Mouse (Mus musculus) stomach, postnatal 0 days (tissue): ENCODE measurements around the gene Tpi1. TPM values are rescaled to one million over a fixed set of nuclear protein-coding genes. Genes with fewer than 3 reads are reported as not detected.

Source experiments
- ATAC-seq: fragments of 200-750 bp; cut with Nextera tagmentation; 2 replicates; pipeline ENCODE4 v1.8.0; 2017; ENCODE audit not compliant: low FRiP score, low TSS enrichment
- DNase-seq: peaks from one replicate; pipeline ENCODE4 v3.0.0-alpha.2; 2016; ENCODE audit warnings: low spot score
- H3K27ac ChIP-seq: fragments of 300-500 bp; sonication (generic); replicated peaks from 2 replicates; pipeline ENCODE4 v1.5.1; 2014; ENCODE audit warnings: mild to moderate bottlenecking, control low read depth
- H3K27me3 ChIP-seq: fragments of 300-500 bp; sonication (generic); 2 replicates; pipeline ENCODE4 v1.6.1; 2014; ENCODE audit warnings: low read length; ENCODE audit not compliant: control insufficient read depth, insufficient read depth
- H3K36me3 ChIP-seq: fragments of 300-500 bp; sonication (generic); 2 replicates; pipeline ENCODE4 v1.6.1; 2014; ENCODE audit warnings: low read length, mixed read lengths; ENCODE audit not compliant: control insufficient read depth, insufficient read depth
- H3K4me1 ChIP-seq: fragments of 300-500 bp; sonication (generic); replicated peaks from 2 replicates; pipeline ENCODE4 v1.6.1; 2014; ENCODE audit warnings: antibody characterized with exemption; ENCODE audit not compliant: control insufficient read depth, insufficient read depth
- H3K4me2 ChIP-seq: fragments of 300-500 bp; sonication (generic); replicated peaks from 2 replicates; pipeline ENCODE4 v1.6.1; 2014; ENCODE audit warnings: low read depth, mild to moderate bottlenecking, control low read depth, moderate library complexity
- H3K4me3 ChIP-seq: fragments of 300-500 bp; sonication (generic); 2 replicates; pipeline ENCODE4 v1.5.1; 2014; ENCODE audit warnings: low read depth, low read length, control low read depth
- H3K9ac ChIP-seq: fragments of 300-500 bp; sonication (generic); 2 replicates; pipeline ENCODE4 v1.6.1; 2014; ENCODE audit warnings: mild to moderate bottlenecking, low read length, control low read depth, mixed read lengths
- H3K9me3 ChIP-seq: fragments of 300-500 bp; sonication (generic); 2 replicates; pipeline ENCODE4 v1.6.1; 2016; ENCODE audit warnings: low read length; ENCODE audit not compliant: control insufficient read depth
- CTCF ChIP-seq: IDR thresholded peaks from 2 replicates; pipeline ENCODE4 v1.5.1; 2016; ENCODE audit warnings: antibody characterized with exemption, low read depth, mild to moderate bottlenecking, moderate library complexity
- EP300 ChIP-seq: optimal IDR thresholded peaks from 2 replicates; pipeline ENCODE3; 2016; ENCODE audit warnings: antibody characterized with exemption
- WGBS: fragments of 180-500 bp; shearing (Covaris S2); extraction: QIAGEN DNeasy Blood & Tissue Kit; methylation state at CpG from one replicate; pipeline ENCODE4 v1.1.7; 2014; 5-methylcytosine and 5-hydroxymethylcytosine counted together
- polyA plus RNA-seq: library from polyadenylated mRNA; unstranded; fragments of >200 nt; fragmentation: Nextera tagmentation; extraction: Ambion mirVana; gene quantifications from 2 replicates; pipeline ENCODE4 v1.2.1, GENCODE M21; 2015

Tpi1 gene
- polyA plus RNA-seq, 1 experiment from 2014 or later: 465 TPM

- no peak overlapping the region for H3K4me2 ChIP-seq
- no peaks in the 10 kb centered on the region for H3K4me1 ChIP-seq
- no peak overlapping the region for H3K27ac ChIP-seq
- ATAC-seq: no peak
- no peaks in the 10 kb centered on the region for H3K36me3 ChIP-seq
- no peak for DNase-seq
- no peak overlapping the region for H3K9ac ChIP-seq
- no peaks in the 10 kb centered on the region for H3K9me3 ChIP-seq
- no peaks in the 10 kb centered on the region; the same call in 1 of the 2 replicates for H3K27me3 ChIP-seq
- no peak overlapping the region for H3K4me3 ChIP-seq
- 84% methylated on average over 7 of the region's 7 CpGs for WGBS
- TF ChIP-seq EP300: no peak
- no peak for TF ChIP-seq CTCF
These were observed 33.2 kb downstream of the Tpi1 start for GRCm38 (mm10) chr6:124780917-124781316.

GRCm38 (mm10) chr6:124779984-124780416 is 34.1 kb downstream of the Tpi1 start:
- DNase-seq (no peak), ATAC-seq (no peak)
- Histone ChIP-seq H3K4me1 (no peaks in the 10 kb centered on the region), H3K9me3 (no peaks in the 10 kb centered on the region), H3K9ac (peak overlapping the region; percentile 45; the same call in 1 of the 2 replicates), H3K27ac (no peak overlapping the region), H3K4me2 (peak overlapping the region; percentile 58), H3K4me3 (peak overlapping the region; percentile 33), H3K27me3 (no peaks in the 10 kb centered on the region; the same call in 1 of the 2 replicates), H3K36me3 (no peaks in the 10 kb centered on the region)
- WGBS: 7% methylated on average over 10 of the region's 10 CpGs
- TF ChIP-seq EP300 (no peak), CTCF (no peak)

- peak within 1 kb of the TSS; percentile 58 for H3K4me2 ChIP-seq
- no peak for TF ChIP-seq EP300
- no peak for TF ChIP-seq CTCF
- 2% methylated on average over 23 of the region's 23 CpGs for WGBS
- peak within 1 kb of the TSS; percentile 33 for H3K4me3 ChIP-seq
- no peak within 1 kb of the TSS for H3K27ac ChIP-seq
- no peak for DNase-seq
- no peaks in the 10 kb centered on the region for H3K9me3 ChIP-seq
- H3K9ac ChIP-seq: peak within 1 kb of the TSS; percentile 45; the same call in 1 of the 2 replicates
- H3K27me3 ChIP-seq: no peaks in the 10 kb centered on the region; the same call in 1 of the 2 replicates
- peak; percentile 34 for ATAC-seq
- H3K36me3 ChIP-seq: no peaks in the 10 kb centered on the region
- H3K4me1 ChIP-seq: no peaks in the 10 kb centered on the region
These were observed 34.7 kb downstream of the Tpi1 start, which contains the start of gene Lrrc23 for GRCm38 (mm10) chr6:124779222-124779983. Gene Lrrc23 (minus strand): TSS chr6:124779727.

GRCm38 (mm10) chr6:124770511-124770910 is 43.6 kb downstream of the Tpi1 start:
- Histone ChIP-seq H3K9ac (no peak overlapping the region), H3K4me2 (no peak overlapping the region), H3K9me3 (no peaks in the 10 kb centered on the region), H3K27me3 (no peaks in the 10 kb centered on the region), H3K4me3 (no peak overlapping the region), H3K4me1 (no peaks in the 10 kb centered on the region), H3K36me3 (no peaks in the 10 kb centered on the region), H3K27ac (no peak overlapping the region)
- ATAC-seq (no peak), DNase-seq (no peak)
- WGBS: 88% methylated on average over 15 of the region's 15 CpGs
- TF ChIP-seq CTCF (no peak), EP300 (no peak)

GRCm38 (mm10) chr6:124770013-124770412 is 44.1 kb downstream of the Tpi1 start:
- ATAC-seq (no peak), DNase-seq (no peak)
- H3K9ac ChIP-seq: peak overlapping the region; percentile 65; the same call in 1 of the 2 replicates
- no peaks in the 10 kb centered on the region for H3K27me3 ChIP-seq
- H3K4me3 ChIP-seq: peak overlapping the region; percentile 63; the same call in 1 of the 2 replicates
- peak overlapping the region; percentile 77; the same call in 1 of the 2 replicates for H3K4me2 ChIP-seq
- 63% methylated on average over 7 of the region's 7 CpGs for WGBS
- H3K36me3 ChIP-seq: no peaks in the 10 kb centered on the region
- TF ChIP-seq CTCF (no peak), EP300 (no peak)
- no peak overlapping the region for H3K27ac ChIP-seq
- no peaks in the 10 kb centered on the region for H3K4me1 ChIP-seq
- no peaks in the 10 kb centered on the region for H3K9me3 ChIP-seq
